Mouse (Mus musculus): ENCODE measurements around the gene BC024978.

BC024978 gene

DNA sequence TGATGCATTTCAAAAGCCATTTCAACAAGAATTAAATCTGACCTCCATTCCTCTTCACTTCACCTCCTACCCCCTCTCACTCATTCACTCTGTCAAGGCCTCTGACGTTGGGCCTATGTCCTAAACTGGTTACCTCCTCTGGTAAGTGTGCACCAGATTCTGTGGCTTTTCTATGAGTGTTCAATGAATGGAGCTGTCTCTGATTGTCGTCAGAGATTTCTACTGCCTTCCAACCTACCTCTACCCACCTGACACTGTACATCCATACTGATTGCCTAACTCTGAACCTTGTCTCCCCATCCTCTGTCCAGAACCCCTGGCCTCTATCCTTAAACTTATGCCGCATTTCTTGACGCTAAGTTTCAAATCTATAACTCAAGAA, 17.6 kb upstream of the BC024978 start:
- no peak for DNase-seq (ENCODE audit: low read depth, low spot score)

DNA sequence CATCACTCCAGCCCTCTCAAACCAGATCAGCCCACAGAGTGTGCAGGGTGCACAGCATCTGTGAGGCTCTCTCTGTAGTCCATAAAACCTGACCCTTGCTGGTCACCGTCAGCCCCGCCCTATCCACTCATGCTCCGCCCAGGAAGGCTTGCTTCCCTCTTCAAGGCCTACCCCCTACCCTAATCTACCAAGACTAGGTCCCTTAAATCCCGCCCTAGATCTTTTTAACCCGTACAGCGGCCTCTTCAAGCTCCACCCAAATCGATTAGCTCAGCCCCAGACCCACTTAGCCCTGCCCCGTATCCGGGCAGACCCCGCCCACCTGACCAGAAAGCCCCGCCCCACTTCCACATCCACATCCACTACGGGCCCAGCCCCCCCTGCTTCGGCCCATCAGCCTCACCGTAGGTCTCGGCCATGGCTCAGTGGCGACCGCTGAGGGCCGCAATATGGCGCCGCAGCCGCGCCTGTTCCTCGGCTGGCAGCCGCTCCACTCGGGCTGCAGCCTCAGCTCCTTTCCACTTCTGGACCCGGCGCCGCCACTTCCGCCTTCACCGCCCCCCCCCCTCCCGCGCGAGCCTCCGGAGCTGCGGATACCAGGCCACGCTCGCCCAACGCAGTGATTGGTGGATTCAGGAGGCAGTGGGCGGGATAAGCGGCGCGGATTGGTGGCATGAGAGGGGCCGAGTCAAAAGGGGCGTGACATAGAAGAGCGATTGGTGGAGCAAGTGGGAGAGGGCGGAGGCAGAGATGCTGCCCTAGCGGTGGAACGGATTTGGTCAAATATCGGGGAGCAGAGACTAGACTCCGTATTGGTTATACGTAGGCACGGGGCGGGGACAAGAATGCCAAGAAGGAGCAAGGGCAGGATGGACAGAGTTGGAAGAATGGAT, 17.0 kb upstream of the BC024978 start, which contains the start of gene Rab4b:
Rab4b (minus strand) TSS at position 573 of the 893 bp plus-strand sequence.
- peak; percentile 100 for DNase-seq (ENCODE audit: low read depth, low spot score)

GRCm38 (mm10) chr7:27179217-27179918, 16.2 kb upstream of the BC024978 start:
- no peak for DNase-seq (ENCODE audit: low read depth, low spot score)

GRCm38 (mm10) chr7:27180036-27180435, 15.5 kb upstream of the BC024978 start:
- DNase-seq (ENCODE audit: low read depth, low spot score): no peak

- DNase-seq (ENCODE audit: low read depth, low spot score): peak; percentile 59
Measured at GRCm38 (mm10) chr7:27180837-27181695, 14.5 kb upstream of the BC024978 start, which contains the start of the genes Gm21983 and Mia. TSS of gene Gm21983 (minus strand) at chr7:27181086. TSS of gene Mia (minus strand) at chr7:27181157.

DNA sequence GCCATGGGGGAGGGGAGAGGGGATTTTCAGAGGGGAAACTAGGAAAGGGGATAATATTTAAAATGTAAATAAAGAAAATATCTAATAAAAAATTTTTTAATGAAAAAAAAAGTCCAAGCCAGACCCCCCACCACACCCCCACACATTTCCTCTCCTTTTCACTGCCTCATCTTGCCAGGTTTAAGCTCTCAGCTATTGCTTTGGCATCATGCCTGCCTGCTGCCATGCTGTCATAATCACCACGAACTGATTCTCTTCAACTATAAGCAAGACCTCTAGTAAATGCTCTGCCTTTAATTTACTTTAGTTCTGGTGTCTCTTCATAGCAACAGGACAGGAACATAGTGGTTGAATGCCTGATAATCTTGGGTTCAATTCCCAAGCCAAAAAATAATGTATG, 13.1 kb upstream of the BC024978 start:
- no peak for DNase-seq (ENCODE audit: low read depth, low spot score)

DNA sequence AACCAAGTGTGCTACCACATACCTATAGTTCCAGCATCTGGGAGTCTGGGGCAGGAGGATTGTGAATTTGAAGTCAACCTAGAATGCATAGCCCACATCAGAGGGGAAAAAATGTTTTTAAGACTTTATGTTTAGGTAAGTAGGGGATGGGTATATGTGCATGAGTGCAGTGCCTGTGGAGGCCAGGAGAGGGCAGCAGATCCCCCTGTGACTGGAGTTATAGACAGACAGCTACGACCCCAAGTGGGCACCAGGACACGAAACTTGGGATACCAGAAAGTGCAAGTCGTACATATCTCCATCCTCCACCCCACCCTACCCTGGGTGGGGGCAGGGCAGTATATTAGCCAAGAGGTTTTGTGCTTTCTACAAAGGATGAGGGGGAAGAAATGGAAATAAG, 10.6 kb upstream of the BC024978 start:
- peak; percentile 90 for DNase-seq (ENCODE audit: low read depth, low spot score)

DNA sequence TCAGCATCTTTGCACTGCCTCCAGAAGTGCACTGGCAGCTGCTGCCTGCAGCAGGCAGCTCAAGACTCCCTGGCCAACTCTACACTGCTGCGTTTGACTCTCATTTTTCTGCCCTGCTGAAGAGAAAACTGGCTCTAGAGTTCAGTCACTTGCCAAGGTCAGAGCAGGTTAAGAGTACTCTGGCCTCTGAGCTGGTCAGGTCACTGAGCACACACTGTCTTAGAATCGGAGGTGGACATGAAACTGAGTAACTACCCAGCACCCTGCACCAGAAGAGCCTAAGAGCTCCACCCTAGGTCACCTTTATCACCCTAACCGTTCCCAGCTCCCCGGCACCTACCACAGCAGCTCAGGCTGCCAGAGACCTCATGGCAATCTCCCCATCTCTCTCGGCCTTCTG, 9.6 kb upstream of the BC024978 start:
- DNase-seq (ENCODE audit: low read depth, low spot score): no peak

GRCm38 (mm10) chr7:27189271-27189931, 6.2 kb upstream of the BC024978 start:
- peak; percentile 79 for DNase-seq (ENCODE audit: low read depth, low spot score)

DNA sequence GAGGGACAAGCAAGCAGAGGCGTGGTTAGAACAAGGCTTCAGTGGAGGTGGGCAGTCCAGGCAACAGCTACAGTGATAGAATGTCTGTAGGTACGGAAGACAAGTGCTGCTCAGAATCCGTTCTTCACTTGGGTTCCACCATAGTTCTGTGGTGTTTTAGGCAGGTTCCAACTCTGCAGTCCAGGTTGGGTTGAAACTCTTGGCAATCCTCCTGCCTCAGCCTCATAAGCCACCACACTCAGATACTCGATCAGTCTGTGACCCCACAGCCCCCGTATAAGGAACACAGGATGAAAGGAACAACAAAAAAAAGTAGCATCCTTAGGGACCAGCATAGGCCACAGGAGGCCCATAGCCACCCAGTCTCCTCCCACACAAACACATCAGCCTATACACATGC, 3.1 kb upstream of the BC024978 start:
- no peak for DNase-seq (ENCODE audit: low read depth, low spot score)

DNA sequence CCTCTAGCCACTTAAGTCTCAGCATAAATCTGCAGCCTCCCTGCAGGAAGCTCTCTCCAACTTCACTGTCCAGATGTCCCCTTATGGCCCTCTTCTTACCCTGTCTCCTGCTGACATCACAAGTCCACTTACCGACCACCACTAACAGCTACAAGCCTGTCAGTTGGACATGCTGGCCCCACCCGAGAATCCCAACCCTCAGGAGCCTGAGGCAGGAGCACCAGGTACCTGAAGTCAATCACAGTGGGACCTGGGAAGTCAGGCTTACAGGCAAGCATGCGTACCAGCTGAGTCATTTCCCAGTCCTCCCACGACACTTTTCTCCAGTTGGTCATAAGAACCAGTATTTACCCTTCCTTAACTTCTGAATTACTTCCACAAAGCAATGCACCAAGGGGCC, 1.9 kb upstream of the BC024978 start:
- no peak for DNase-seq (ENCODE audit: low read depth, low spot score)

GRCm38 (mm10) chr7:27197136-27197535, 1.6 kb downstream of the BC024978 start:
- no peak for DNase-seq (ENCODE audit: low read depth, low spot score)

GRCm38 (mm10) chr7:27197634-27198033, 2.1 kb downstream of the BC024978 start:
- no peak for DNase-seq (ENCODE audit: low read depth, low spot score)

DNA sequence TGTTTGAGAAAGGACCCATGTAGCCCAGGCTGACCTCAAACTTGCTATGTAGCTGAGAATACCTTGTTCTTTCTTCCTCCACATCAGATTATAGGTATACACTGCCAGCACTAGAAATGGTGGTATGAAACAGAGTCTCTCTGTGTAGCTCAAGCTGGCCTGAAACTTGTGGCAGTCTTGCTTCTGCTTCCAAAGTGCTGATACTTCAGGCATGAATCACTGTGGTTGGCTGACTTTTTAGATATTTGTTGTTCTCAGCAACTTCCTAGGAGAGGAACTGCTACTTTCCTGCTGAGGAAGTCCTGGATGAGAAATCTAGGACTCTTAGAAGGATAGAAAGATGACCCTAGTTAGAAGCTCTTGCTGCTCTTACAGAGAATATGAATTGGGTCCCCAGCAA, 2.8 kb downstream of the BC024978 start:
- DNase-seq (ENCODE audit: low read depth, low spot score): no peak

GRCm38 (mm10) chr7:27198779-27199178, 3.2 kb downstream of the BC024978 start:
- peak; percentile 39 for DNase-seq (ENCODE audit: low read depth, low spot score)

DNA sequence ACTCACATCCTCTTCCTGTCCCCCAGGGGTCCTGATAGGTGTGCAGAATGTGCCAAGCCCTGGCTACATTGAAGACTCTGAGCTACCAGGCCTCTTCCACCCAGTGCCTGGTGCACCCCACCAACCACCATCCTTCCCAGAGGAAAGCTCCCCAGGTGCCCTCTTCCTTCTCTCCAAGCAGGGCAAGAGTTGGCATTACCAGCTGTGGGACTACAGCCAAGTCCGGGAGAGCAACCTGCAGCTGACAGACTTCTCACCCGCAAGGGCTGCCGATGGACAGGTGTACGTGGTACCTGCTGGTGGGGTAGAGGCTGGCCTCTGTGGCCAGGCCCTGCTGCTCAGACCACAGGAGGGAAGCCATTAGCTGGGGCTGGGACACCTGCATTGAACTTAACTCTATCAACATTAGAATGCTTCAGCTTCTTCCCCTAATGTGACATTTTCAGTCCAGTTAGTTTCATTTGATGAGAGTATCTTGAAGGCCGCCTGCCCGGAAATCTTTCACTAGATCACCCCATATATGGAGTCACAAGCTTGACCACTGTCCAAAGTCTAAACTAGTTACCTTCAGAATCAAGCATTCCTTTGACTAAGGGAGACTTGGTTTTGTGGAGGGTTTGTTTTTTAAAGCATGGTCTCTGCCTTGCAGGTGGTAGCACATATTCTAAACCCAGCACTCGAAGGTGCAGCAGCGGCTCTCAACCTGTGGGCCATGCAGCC, 8.3 kb downstream of the BC024978 start:
- no peak for DNase-seq (ENCODE audit: low read depth, low spot score)

DNA sequence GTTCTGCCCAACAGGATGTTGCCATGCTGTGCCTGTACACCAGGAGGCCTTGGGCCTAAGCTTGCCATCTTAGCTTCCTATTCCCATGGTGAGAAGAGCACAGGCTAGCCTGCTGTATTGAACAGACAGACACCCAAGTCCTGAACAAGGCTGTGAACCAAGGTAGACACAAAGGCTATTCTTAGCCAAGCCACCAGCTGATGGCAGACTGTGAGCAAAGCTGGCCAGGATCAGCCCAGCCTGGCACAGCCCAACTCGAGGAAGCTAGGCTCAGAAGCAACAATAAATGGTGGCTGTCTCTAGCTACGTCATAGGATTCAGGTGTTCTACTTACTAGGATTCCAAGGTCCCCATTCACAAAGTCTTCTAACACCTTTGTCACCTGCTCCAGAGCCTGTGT, 17.0 kb downstream of the BC024978 start:
- DNase-seq (ENCODE audit: low read depth, low spot score): no peak

DNA sequence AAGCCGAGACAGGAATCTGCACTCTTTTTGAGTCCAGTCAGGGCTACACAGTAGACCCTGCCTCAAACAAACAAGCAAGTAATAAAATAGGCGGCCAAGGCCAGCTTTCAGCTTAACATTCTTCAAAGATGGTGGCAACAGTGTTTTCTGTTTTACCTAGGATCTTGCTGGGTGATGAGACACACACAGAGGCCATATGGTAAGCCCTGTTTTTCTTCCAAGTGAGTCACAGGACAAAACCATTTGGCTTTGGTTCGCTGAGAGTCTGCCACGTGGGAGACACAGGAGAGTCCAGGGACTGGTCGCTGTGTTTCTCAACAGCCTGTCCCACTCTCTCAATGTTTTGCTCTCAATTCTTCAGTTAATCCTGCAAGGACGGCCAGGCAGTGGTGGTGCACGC, 23.0 kb downstream of the BC024978 start:
- no peak for DNase-seq (ENCODE audit: low read depth, low spot score)

GRCm38 (mm10) chr7:27219937-27220336, 24.4 kb downstream of the BC024978 start:
- no peak for DNase-seq (ENCODE audit: low read depth, low spot score)

DNA sequence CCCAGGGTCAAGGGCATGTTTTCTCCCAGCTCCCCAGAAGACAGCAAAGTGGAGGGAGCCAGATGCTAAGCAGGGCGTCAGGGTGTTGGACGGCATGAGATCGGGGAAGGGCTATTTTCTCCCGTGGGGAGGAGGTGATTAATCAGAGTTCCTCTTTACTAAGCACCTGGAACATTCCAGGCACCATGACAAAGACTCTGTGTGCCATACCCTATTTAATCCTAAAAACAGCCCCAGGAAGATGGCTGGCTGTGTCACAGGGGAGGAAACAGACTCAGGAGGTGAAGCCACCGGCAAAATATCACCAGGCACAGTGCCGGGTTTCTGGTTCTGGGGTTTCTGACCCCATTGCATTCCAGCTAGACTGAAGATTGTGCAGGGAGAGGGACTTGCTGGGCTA, 26.4 kb downstream of the BC024978 start:
- no peak for DNase-seq (ENCODE audit: low read depth, low spot score)

- peak; percentile 33 for DNase-seq (ENCODE audit: low read depth, low spot score)
Measured at GRCm38 (mm10) chr7:27222538-27222937, 27.0 kb downstream of the BC024978 start.
